Mouse (Mus musculus) heart, embryonic 12.5 days (tissue): ENCODE data around the gene Cd48. TPM values are rescaled to one million over a fixed set of nuclear protein-coding genes. Genes with fewer than 3 reads are reported as not detected.

Experiments
- ATAC-seq: fragments of 200-750 bp; cut with Nextera tagmentation; 2 replicates; pipeline ENCODE4 v1.8.0; 2017; ENCODE audit warnings: moderate TSS enrichment, moderate library complexity; ENCODE audit not compliant: insufficient number of reproducible peaks, low FRiP score
- H3K27ac ChIP-seq: fragments of 300-500 bp; sonication (generic); 2 replicates; pipeline ENCODE4 v1.5.1; 2016; ENCODE audit warnings: mild to moderate bottlenecking, moderate library complexity; ENCODE audit not compliant: poor library complexity, severe bottlenecking
- H3K27me3 ChIP-seq: fragments of 300-500 bp; sonication (generic); replicated peaks from 2 replicates; pipeline ENCODE4 v1.6.1; 2016; ENCODE audit warnings: mild to moderate bottlenecking, moderate library complexity
- H3K36me3 ChIP-seq: fragments of 300-500 bp; sonication (generic); 2 replicates; pipeline ENCODE4 v1.6.1; 2016; ENCODE audit warnings: mild to moderate bottlenecking, moderate library complexity
- H3K4me1 ChIP-seq: fragments of 300-500 bp; sonication (generic); replicated peaks from 2 replicates; pipeline ENCODE4 v1.6.1; 2016; ENCODE audit warnings: mild to moderate bottlenecking
- H3K4me2 ChIP-seq: fragments of 300-500 bp; sonication (generic); 2 replicates; pipeline ENCODE4 v1.6.1; 2016; ENCODE audit warnings: mild to moderate bottlenecking, moderate library complexity
- H3K4me3 ChIP-seq: fragments of 300-500 bp; sonication (generic); 2 replicates; pipeline ENCODE4 v1.5.1; 2016; ENCODE audit warnings: mild to moderate bottlenecking
- H3K9ac ChIP-seq: fragments of 300-500 bp; sonication (generic); 2 replicates; pipeline ENCODE4 v1.6.1; 2016; ENCODE audit warnings: mild to moderate bottlenecking, moderate library complexity
- H3K9me3 ChIP-seq: fragments of 300-500 bp; sonication (generic); replicated peaks from 2 replicates; pipeline ENCODE4 v1.6.1; 2016; ENCODE audit warnings: mild to moderate bottlenecking, moderate library complexity
- whole genome bisulfite sequencing: fragments of 180-500 bp; shearing (Covaris S2); methylation state at CpG from one replicate; pipeline ENCODE4 v1.1.7; 2016; 5-methylcytosine and 5-hydroxymethylcytosine counted together
- polyA plus RNA-seq: library from polyadenylated mRNA; unstranded; fragments of >200 nt; fragmentation: Nextera tagmentation; extraction: Ambion mirVana; gene quantifications from 2 replicates; pipeline ENCODE4 v1.2.1, GENCODE M21; 2016

The Cd48 gene
- polyA plus RNA-seq: 0.69 and 0.86 TPM in 2 replicates

DNA sequence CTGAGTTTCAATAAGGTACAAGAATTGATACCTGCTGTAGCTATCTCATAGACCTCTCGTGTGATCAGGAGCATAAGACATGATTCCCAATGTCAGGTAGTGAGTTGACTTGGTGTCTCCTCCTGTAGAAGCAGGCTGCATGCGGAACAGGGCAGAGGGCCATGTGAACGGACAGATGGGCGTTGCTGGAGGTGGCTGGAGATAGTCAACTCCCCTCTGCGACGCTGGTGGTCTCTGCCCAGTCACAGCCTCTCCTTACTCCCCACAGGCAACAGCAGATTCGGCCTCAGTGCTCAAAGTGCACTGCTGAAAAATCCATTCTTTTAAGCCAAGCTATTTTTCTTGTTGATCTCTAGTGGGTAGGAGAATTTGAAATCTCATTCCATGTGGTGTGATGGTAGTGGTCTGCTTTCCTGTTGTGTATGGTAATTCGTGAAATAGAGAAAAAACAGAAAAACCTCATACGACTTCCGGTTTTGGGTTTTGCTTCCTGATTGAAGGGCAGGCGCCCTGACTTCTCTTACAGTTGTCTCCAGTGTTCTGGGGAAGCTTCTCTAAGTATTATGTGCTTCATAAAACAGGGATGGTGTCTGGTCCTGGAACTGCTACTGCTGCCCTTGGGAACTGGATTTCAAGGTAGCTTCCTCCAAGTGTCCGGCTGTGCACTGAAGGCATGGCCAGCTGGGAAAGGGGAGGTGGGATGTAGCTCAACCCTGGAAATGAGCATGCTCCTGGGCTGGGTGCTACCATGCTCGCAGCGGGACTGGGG, at the start of gene Cd48:
Gene Cd48 (plus strand): TSS at position 479 of the 769 bp plus-strand sequence.
- H3K4me3 ChIP-seq: no peak within 1 kb of the TSS
- H3K4me1 ChIP-seq: no peaks in the 10 kb centered on the region
- no peak within 1 kb of the TSS for H3K27ac ChIP-seq
- no peak within 1 kb of the TSS for H3K4me2 ChIP-seq
- WGBS: 81% methylated on average over 14 of the region's 14 CpGs
- H3K27me3 ChIP-seq: no peaks in the 10 kb centered on the region
- no peaks in the 10 kb centered on the region for H3K9me3 ChIP-seq
- ATAC-seq: no peak
- no peaks in the 10 kb centered on the region for H3K36me3 ChIP-seq
- no peak within 1 kb of the TSS for H3K9ac ChIP-seq

DNA sequence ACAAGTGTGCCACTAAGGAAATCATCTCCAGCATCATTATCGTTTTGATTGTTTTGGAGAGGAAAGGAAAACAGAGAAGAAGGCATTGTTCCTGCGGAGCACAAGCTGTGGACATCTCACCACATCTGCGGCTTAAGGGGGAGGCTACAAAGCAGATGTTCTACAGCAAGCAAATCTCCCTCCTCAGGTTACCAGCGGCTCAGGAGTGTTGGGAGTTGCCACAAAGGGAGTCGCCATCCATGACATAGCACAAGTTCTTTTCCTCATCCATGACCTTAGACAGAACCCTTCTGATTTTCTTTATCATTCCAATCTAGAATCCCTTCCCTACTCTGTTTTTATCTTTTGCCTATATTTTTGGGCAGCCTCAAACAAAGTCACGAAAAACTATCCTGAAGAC, 46.1 kb upstream of the Cd48 start:
- Histone ChIP-seq H3K36me3 (no peaks in the 10 kb centered on the region), H3K9ac (no peak overlapping the region), H3K4me1 (no peaks in the 10 kb centered on the region), H3K9me3 (no peaks in the 10 kb centered on the region), H3K27me3 (no peaks in the 10 kb centered on the region), H3K27ac (no peak overlapping the region), H3K4me2 (no peak overlapping the region), H3K4me3 (no peak overlapping the region)
- WGBS: 31% methylated on average over 6 of the region's 6 CpGs
- ATAC-seq: no peak

DNA sequence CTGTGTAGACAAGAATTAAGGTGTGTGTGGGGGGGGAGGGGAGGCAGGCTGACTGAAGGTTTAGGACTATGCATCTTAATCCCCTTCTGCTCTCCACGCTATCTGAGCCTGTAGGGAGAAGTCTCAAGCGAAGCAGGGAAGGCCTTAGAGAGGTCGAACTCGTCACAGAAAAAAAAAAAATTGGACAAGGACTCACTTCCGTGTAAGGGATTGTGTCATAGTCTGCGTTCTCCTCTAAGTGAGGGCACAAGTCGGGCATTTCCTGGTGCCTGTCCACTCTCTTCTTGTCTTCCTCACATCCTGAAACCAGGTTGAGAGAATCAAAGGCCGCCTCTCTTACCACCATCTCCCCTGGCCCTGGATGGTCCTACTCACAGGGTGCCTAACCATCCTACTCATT, 44.7 kb upstream of the Cd48 start:
- Histone ChIP-seq H3K27me3 (no peaks in the 10 kb centered on the region), H3K9me3 (no peaks in the 10 kb centered on the region), H3K36me3 (no peaks in the 10 kb centered on the region), H3K27ac (no peak overlapping the region), H3K4me2 (no peak overlapping the region), H3K4me1 (no peaks in the 10 kb centered on the region), H3K4me3 (no peak overlapping the region), H3K9ac (no peak overlapping the region)
- ATAC-seq: no peak
- WGBS: 73% methylated on average over 8 of the region's 8 CpGs

DNA sequence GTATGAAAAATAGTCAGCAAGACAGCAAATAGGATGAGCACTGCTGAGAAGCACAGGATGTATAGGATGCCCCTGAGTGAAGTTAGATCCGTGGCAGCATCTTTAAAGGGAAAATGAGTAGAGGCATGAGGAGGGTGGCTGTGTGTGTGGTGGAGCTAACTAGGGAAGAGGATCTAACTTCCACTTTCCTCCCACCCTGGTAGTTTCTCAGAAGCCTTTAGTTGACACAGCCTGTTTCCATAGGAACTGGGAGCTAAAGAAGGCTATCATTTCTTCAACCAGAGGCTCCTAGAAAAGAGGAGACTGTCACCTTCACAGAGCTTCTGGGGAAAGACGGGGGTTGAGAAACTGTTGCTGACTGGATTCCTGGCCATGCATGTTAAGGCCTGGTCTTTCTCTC, 43.1 kb upstream of the Cd48 start:
- ATAC-seq: no peak
- no peak overlapping the region for H3K4me2 ChIP-seq
- 69% methylated on average over 2 of the region's 2 CpGs for WGBS
- H3K9ac ChIP-seq: no peak overlapping the region
- no peaks in the 10 kb centered on the region for H3K4me1 ChIP-seq
- H3K27me3 ChIP-seq: no peaks in the 10 kb centered on the region
- H3K4me3 ChIP-seq: no peak overlapping the region
- H3K9me3 ChIP-seq: no peaks in the 10 kb centered on the region
- H3K27ac ChIP-seq: no peak overlapping the region
- no peaks in the 10 kb centered on the region for H3K36me3 ChIP-seq

DNA sequence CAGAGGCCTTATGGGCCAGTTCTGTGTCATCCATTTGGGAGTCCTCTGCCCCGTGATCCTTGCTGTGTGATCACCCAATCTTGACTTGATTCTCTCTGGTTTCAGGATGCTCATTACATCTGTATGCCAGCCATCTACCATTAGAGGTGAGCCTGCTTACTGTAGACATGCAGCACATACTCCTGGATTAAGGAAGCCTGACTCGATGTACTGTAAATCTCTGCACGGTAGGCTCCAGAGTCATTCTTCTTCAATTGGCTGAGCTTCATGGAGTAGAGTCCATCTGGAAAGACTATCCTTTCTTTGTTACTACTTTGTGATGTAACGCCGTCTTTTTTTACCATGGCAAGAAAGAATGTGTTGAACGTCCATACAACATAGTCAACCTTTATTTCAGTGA, 41.0 kb upstream of the Cd48 start:
- 88% methylated on average over 6 of the region's 6 CpGs for WGBS
- Histone ChIP-seq H3K4me1 (no peaks in the 10 kb centered on the region), H3K9me3 (no peaks in the 10 kb centered on the region), H3K4me3 (no peak overlapping the region), H3K36me3 (no peaks in the 10 kb centered on the region), H3K4me2 (no peak overlapping the region), H3K9ac (no peak overlapping the region), H3K27me3 (no peaks in the 10 kb centered on the region), H3K27ac (no peak overlapping the region)
- ATAC-seq: no peak

DNA sequence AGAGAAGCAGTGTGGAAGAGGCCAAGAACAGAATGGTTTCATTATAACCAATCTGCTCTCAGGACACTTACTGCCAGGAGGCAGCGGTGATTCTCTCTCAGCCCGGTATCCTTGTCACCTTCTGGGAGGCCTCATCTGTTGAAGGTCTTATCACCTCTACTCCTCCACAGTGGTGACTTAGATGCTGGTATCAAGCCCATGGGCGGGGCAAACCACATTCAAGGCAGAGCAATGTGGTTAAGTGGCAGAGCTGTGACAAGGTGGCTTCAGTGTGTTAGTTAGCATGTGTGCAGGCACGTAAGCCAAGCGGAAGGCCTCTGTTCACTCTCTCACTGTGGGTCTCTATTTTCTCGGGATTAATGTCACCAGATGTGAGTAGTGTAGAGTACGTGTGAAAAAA, 38.2 kb upstream of the Cd48 start:
- Histone ChIP-seq H3K36me3 (no peaks in the 10 kb centered on the region), H3K27ac (no peak overlapping the region), H3K9ac (no peak overlapping the region), H3K4me3 (no peak overlapping the region), H3K4me1 (no peaks in the 10 kb centered on the region), H3K9me3 (no peaks in the 10 kb centered on the region), H3K27me3 (no peaks in the 10 kb centered on the region), H3K4me2 (no peak overlapping the region)
- WGBS: 43% methylated on average over 7 of the region's 7 CpGs
- no peak for ATAC-seq

DNA sequence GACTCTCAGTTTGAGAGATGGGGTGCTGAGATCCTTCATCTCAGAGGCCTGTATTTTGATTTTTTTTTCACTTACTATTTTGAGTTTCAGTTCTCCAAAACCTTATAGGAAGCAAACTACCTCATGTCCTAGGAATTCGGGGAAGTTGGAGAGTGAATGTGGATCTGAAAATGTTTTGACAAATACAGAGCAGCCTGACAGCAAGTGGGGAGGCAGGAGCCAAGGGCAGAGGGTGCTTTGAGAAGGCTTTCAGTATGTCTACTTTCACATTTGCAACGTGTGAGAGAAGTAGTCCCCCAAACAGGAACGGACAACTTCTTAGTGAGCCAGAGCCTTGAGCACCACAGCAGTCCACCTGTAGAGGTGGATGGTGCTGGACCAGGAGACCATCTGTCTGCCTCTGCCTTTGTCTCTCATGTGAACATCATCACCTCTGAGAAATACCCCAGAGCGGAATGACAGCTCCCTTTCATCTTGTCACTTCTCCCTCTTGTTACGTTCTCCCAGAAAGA, 35.3 kb upstream of the Cd48 start:
- no peaks in the 10 kb centered on the region for H3K9me3 ChIP-seq
- no peak overlapping the region for H3K4me2 ChIP-seq
- H3K27me3 ChIP-seq: no peaks in the 10 kb centered on the region
- H3K4me1 ChIP-seq: no peaks in the 10 kb centered on the region
- no peaks in the 10 kb centered on the region for H3K36me3 ChIP-seq
- ATAC-seq: no peak
- H3K4me3 ChIP-seq: no peak overlapping the region
- no peak overlapping the region for H3K27ac ChIP-seq
- H3K9ac ChIP-seq: no peak overlapping the region
- WGBS: 57% methylated on average over 5 of the region's 5 CpGs

DNA sequence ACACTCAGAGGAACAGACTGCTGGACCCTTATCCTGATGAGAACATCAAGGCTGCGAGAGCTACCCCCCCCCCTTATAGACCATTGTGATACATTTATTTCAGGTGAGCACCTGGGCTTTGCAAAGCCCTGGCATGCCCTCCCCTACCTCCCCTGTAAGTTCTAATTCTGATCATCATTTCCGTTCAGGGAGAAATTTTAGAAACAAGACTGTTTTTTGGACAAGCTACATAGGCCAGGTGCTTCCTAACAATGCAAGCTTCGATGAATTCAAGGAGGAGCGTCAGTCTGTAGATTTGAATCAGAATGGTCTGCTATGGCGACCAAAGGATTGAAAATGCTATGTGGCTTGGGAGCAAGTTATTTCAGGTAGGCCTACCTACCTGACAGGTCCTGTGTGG, 34.1 kb upstream of the Cd48 start:
- H3K36me3 ChIP-seq: no peaks in the 10 kb centered on the region

DNA sequence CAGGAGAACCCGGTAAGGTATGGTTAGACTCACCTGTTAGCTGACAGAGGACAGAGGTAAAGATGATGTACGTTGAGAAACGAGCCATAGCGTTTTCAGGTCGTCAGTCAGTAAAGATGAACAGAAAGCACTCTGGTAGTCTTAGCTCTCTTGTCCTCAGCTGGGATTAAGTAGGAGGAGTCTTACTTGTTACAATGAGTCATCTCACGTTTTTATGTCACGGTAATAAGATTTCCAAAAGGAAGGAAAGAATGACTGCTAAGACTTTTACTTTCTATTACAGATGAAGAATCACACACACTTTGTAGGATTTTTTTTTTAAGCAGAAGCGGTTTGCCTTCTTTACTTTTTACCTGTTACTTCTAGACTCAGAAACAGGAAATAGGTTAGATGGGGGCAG, 33.0 kb upstream of the Cd48 start:
- no peaks in the 10 kb centered on the region for H3K27me3 ChIP-seq
- 75% methylated on average over 8 of the region's 8 CpGs for WGBS
- H3K4me3 ChIP-seq: no peak overlapping the region
- no peak overlapping the region for H3K27ac ChIP-seq
- no peak for ATAC-seq
- no peaks in the 10 kb centered on the region for H3K36me3 ChIP-seq
- H3K9me3 ChIP-seq: no peaks in the 10 kb centered on the region
- no peak overlapping the region for H3K4me2 ChIP-seq
- no peak overlapping the region for H3K9ac ChIP-seq
- no peaks in the 10 kb centered on the region for H3K4me1 ChIP-seq

More for the DNA sequence above, 34.1 kb upstream of the Cd48 start:
- H3K9me3 ChIP-seq: no peaks in the 10 kb centered on the region
- no peak overlapping the region for H3K4me3 ChIP-seq
- ATAC-seq: no peak
- H3K4me1 ChIP-seq: no peaks in the 10 kb centered on the region
- WGBS: 74% methylated on average over 5 of the region's 5 CpGs
- no peak overlapping the region for H3K27ac ChIP-seq
- H3K9ac ChIP-seq: no peak overlapping the region
- H3K4me2 ChIP-seq: no peak overlapping the region
- no peaks in the 10 kb centered on the region for H3K27me3 ChIP-seq

DNA sequence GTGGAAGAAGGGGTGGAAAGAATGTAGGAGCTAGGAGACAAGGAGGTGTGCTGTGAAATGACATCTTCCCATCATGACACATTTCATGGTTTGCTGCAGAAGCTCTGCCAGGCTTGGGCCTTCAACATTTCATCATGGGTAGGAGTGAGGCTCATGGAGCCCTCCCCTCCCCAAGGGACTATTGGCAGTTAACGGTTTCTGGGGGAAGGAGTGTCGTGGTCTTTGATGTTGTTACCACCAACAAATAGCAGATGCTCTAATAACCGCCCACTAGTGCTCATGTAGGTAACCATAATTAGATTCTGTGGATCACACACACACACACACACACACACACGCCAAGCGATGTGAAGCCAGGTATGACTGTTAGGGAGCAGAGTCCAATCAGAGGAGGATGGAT, 29.1 kb upstream of the Cd48 start, which contains the start of gene Slamf7:
Gene Slamf7 (minus strand): TSS at position 302 of the 400 bp plus-strand sequence.
- Histone ChIP-seq H3K4me3 (no peak within 1 kb of the TSS), H3K27me3 (no peaks in the 10 kb centered on the region), H3K4me1 (no peaks in the 10 kb centered on the region), H3K27ac (no peak within 1 kb of the TSS), H3K4me2 (no peak within 1 kb of the TSS), H3K9me3 (no peaks in the 10 kb centered on the region), H3K9ac (no peak within 1 kb of the TSS), H3K36me3 (no peaks in the 10 kb centered on the region)
- no peak for ATAC-seq
- WGBS: 86% methylated on average over 5 of the region's 5 CpGs

DNA sequence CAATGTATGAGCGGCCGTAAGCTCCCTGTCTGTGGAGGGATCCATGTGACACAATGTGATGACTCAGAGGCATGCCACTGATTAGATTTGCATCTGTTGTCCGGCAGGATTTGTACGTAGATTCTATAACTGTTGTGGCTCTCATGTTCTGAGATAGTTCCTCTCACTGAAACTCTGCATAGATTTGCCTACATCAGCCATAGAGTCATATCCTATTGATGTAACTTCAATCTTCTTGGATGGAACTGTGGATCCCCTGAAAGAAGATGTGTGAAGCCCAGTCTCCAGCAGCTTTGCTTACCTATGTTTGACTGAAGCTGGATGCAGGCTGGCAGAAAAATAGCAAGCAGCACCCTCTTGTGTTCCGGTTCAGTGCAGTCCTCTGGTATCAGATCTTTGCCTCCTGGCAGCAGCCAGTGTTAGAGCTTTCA, 23.2 kb upstream of the Cd48 start:
- no peak for ATAC-seq
- H3K9me3 ChIP-seq: no peaks in the 10 kb centered on the region
- no peak overlapping the region for H3K4me3 ChIP-seq
- no peaks in the 10 kb centered on the region for H3K27me3 ChIP-seq
- no peaks in the 10 kb centered on the region for H3K4me1 ChIP-seq
- no peaks in the 10 kb centered on the region for H3K36me3 ChIP-seq
- no peak overlapping the region for H3K27ac ChIP-seq
- H3K4me2 ChIP-seq: no peak overlapping the region
- 58% methylated on average over 5 of the region's 5 CpGs for WGBS
- no peak overlapping the region for H3K9ac ChIP-seq

DNA sequence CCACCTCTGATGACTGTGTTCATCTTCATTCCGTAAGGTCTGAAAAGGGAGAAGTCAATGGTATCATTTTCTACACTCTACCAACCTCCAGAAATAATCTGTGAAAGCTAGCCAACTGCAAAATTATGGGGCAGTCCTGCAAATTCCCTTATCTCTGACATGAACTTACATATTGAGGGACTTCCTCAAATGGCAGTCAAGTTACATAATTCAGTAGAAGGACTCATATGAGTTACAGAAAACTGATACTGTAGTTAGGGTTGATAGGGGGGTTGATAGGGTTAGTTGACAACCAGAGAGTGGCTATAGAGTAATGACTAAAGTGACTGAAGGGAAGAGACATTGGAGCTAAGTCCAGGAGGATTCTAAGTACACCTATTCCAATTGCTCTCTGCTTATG, 21.4 kb upstream of the Cd48 start:
- no peaks in the 10 kb centered on the region for H3K4me1 ChIP-seq
- H3K27ac ChIP-seq: no peak overlapping the region
- no peaks in the 10 kb centered on the region for H3K27me3 ChIP-seq
- H3K9me3 ChIP-seq: no peaks in the 10 kb centered on the region
- no peaks in the 10 kb centered on the region for H3K36me3 ChIP-seq
- no peak overlapping the region for H3K9ac ChIP-seq
- 83% methylated on average over 1 of the region's 1 CpGs for WGBS
- H3K4me3 ChIP-seq: no peak overlapping the region
- no peak overlapping the region for H3K4me2 ChIP-seq
- no peak for ATAC-seq
